Mouse (Mus musculus): ENCODE measurements around the gene Gm49369.

GRCm38 (mm10) chr7:142399250-142399649 is 16.8 kb upstream of the Gm49369 start:
- TF ChIP-seq CTCF (IDR thresholded peaks at IDR 0.05; ENCODE audit: borderline replicate concordance, insufficient read depth, low read length), result no peak
- no peak for TF ChIP-seq POLR2A (IDR thresholded peaks at IDR 0.05; ENCODE audit: low read depth, low read length)
